Comparison of ENCODE assay signal across 13 mouse cellular contexts in the genomic region with DNA sequence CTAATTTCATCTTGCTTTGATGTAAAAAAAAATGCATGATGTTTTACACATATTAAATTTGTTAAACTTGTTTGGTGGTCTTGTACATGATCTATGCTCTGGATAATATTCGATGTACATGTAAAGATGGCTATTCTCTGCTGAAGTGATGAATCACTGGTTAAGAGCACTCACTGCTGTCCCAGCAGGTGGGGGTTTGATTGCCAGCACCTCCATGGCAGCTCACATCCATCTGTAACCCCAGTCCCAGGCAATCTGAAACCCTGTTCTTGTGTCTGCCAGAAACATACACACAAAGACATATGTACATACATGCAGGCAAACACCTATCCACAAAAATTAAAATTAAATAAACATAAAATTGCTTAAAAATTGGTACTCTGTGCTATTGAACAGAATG.
"Had no signal": no experiment of that assay in that cellular context is flagged by ENCODE, and none has a peak within 500 bp of the region (broad histone marks: within the 10 kb centered on the region; RNA-seq: fewer than 3 reads in every experiment).

No protein-coding gene starts in this region.

- DNase-seq: kidney, postnatal 10 days; kidney, postnatal 36 days; liver, embryonic 13.5 days; lung, adult 2 months; lung, postnatal 14 days; lung, postnatal 4 days; midbrain, embryonic 14.5 days; right cerebral cortex, adult 18-20 months; right cerebral cortex, postnatal 14 days; right cerebral cortex, postnatal 4 days; thymus, adult 2 months; thymus, postnatal 14 days; thymus, postnatal 4 days had no signal
